Comparison of ENCODE assay signal across 30 mouse cellular contexts in the genomic region with DNA sequence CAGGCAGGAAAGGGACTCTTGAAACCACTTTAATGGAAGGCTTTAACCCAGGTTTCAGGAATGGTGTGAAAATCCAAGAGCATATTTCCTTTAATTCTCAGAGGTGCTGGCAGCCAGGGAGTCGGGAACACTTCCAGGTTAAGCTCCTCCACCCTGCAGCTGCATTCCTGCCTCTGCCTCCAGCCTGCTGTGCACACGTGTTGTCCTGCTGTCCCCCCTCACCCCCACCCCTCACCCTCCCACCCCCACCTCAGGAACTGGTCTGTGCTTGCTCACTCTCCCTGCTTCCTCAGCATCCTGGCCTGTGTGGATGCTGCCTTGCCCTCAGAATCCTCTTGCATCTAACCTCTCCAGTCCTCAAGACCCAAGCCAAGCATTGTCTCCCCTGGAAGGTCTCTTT. TPM values are rescaled to one million over a fixed set of nuclear protein-coding genes. Genes with fewer than 3 reads are reported as not detected.
A peak's percentile ranks its signal among the peaks of the same experiment; 100 is the strongest.
DNase-seq lines count a peak whose midpoint lies in the region; ATAC-seq lines count a peak whose summit lies in the region.
"Had no signal": no experiment of that assay in that cellular context is flagged by ENCODE, and none has a peak within 500 bp of the region (broad histone marks: within the 10 kb centered on the region; RNA-seq: fewer than 3 reads in every experiment).

No protein-coding gene starts in this region.

- WGBS in heart, embryonic 13.5 days = 10% methylated on average over 2 of the region's 2 CpGs
- 6% methylated on average over 2 of the region's 2 CpGs for WGBS in limb, embryonic 13.5 days
- WGBS in kidney, embryonic 16.5 days = 33% methylated on average over 2 of the region's 2 CpGs

- H3K36me3 ChIP-seq in heart, embryonic 13.5 days = no peaks in the 10 kb centered on the region
- H3K36me3 ChIP-seq in limb, embryonic 13.5 days = no peaks in the 10 kb centered on the region
- no peaks in the 10 kb centered on the region for H3K36me3 ChIP-seq in kidney, embryonic 16.5 days (ENCODE audit: insufficient read depth, low read length)
- H3K36me3 ChIP-seq: hindbrain, embryonic 12.5 days; kidney, embryonic 15.5 days; liver, embryonic 13.5 days; midbrain, embryonic 12.5 days had no signal

- H3K4me2 ChIP-seq in heart, embryonic 13.5 days = peak overlapping the region; percentile 52
- H3K4me2 ChIP-seq in limb, embryonic 13.5 days (replicated peaks) = no peak overlapping the region
- no peak overlapping the region for H3K4me2 ChIP-seq in kidney, embryonic 16.5 days (replicated peaks; ENCODE audit: low read depth, low read length)
- H3K4me2 ChIP-seq: forebrain, embryonic 13.5 days; hindbrain, embryonic 12.5 days; kidney, embryonic 15.5 days; liver, embryonic 13.5 days; midbrain, embryonic 12.5 days had no signal

- peak overlapping the region; percentile 29; the same call in 1 of the 2 replicates for H3K9ac ChIP-seq in heart, embryonic 13.5 days
- H3K9ac ChIP-seq in limb, embryonic 13.5 days = no peak overlapping the region
- H3K9ac ChIP-seq in kidney, embryonic 16.5 days (replicated peaks; ENCODE audit: low read length) = no peak overlapping the region
- H3K9ac ChIP-seq: forebrain, embryonic 13.5 days; hindbrain, embryonic 12.5 days; kidney, embryonic 15.5 days; liver, embryonic 13.5 days; midbrain, embryonic 12.5 days had no signal

- H3K27ac ChIP-seq in heart, embryonic 13.5 days (replicated peaks) = no peak overlapping the region
- H3K27ac ChIP-seq in limb, embryonic 13.5 days = peak overlapping the region; percentile 44; the same call in 1 of the 2 replicates
- H3K27ac ChIP-seq in kidney, embryonic 16.5 days (ENCODE audit: low read length) = no peak overlapping the region
- H3K27ac ChIP-seq: forebrain, embryonic 13.5 days; hindbrain, embryonic 12.5 days; kidney, embryonic 15.5 days; liver, embryonic 13.5 days; midbrain, embryonic 12.5 days had no signal

- ATAC-seq in heart, embryonic 13.5 days (ENCODE audit: extremely low read depth, insufficient number of reproducible peaks, low FRiP score, low TSS enrichment) = no peak
- ATAC-seq in limb, embryonic 13.5 days (ENCODE audit: low FRiP score, low read depth) = peak; percentile 35; the same call in 1 of the 2 replicates
- no peak for ATAC-seq in kidney, embryonic 16.5 days (ENCODE audit: low FRiP score, low TSS enrichment)
- ATAC-seq: forebrain, embryonic 13.5 days had no signal

- H3K4me1 ChIP-seq in heart, embryonic 13.5 days = peaks cover 27% of the 10 kb centered on the region
- peaks cover 30% of the 10 kb centered on the region for H3K4me1 ChIP-seq in limb, embryonic 13.5 days
- H3K4me1 ChIP-seq in kidney, embryonic 16.5 days (ENCODE audit: insufficient read depth, low read length) = peaks cover 14% of the 10 kb centered on the region
- H3K4me1 ChIP-seq: liver, embryonic 13.5 days had no signal

- no peak overlapping the region for H3K4me3 ChIP-seq in heart, embryonic 13.5 days
- no peak overlapping the region for H3K4me3 ChIP-seq in limb, embryonic 13.5 days
- no peak overlapping the region for H3K4me3 ChIP-seq in kidney, embryonic 16.5 days (ENCODE audit: low read length)
- H3K4me3 ChIP-seq: forebrain, embryonic 13.5 days; hindbrain, embryonic 12.5 days; kidney, embryonic 15.5 days; liver, embryonic 13.5 days; midbrain, embryonic 12.5 days had no signal

- peak; percentile 24 for DNase-seq in embryo, embryonic 11 days
- DNase-seq in embryo, embryonic 10 days (ENCODE audit: low spot score) = no peak
- DNase-seq in heart, adult 18-20 months = no peak
- DNase-seq in gastrocnemius, postnatal 10 days = peak; percentile 34
- no peak for DNase-seq in left cerebral cortex, postnatal 14 days (ENCODE audit: low spot score in 2 of 2)
- DNase-seq: adrenal gland, postnatal 10 days; cerebellum, adult 2 months; cerebellum, postnatal 25 days; heart, postnatal 14 days; kidney, adult 11 months; kidney, postnatal 4 days; layer of hippocampus, adult 9-11 months; liver, embryonic 13.5 days; lung, adult 2 months; lung, postnatal 14 days had no signal

- H3K9me3 ChIP-seq in heart, embryonic 13.5 days = no peaks in the 10 kb centered on the region
- no peaks in the 10 kb centered on the region for H3K9me3 ChIP-seq in limb, embryonic 13.5 days
- H3K9me3 ChIP-seq in kidney, embryonic 16.5 days (ENCODE audit: low read length) = no peaks in the 10 kb centered on the region; the same call in 1 of the 2 replicates
- H3K9me3 ChIP-seq: kidney, embryonic 15.5 days; liver, embryonic 13.5 days; midbrain, embryonic 12.5 days had no signal

- intact Hi-C loops in left cerebral cortex, postnatal 14 days (cut with DNase I) = no loop called here

- H3K27me3 ChIP-seq in heart, embryonic 13.5 days (replicated peaks) = peaks cover 55% of the 10 kb centered on the region
- H3K27me3 ChIP-seq in limb, embryonic 13.5 days = peaks cover 16% of the 10 kb centered on the region
- peaks cover 17% of the 10 kb centered on the region for H3K27me3 ChIP-seq in kidney, embryonic 16.5 days (ENCODE audit: insufficient read depth, low read length)

RNA-seq across cellular contexts. Expression of a gene that starts 25.7 kb away (rescaled TPM):
- 0.08 TPM in 1 of 2 replicates, not detected in the other for polyA plus RNA-seq in heart, embryonic 13.5 days (2015; fragmentation: Nextera tagmentation; extraction: Ambion mirVana)
- total RNA-seq in heart, adult 18-20 months (2021) = under 1 TPM; 0.10 to 0.13 TPM
- under 1 TPM in 1 of 2 experiments, not detected in 1; 0.11 TPM for total RNA-seq in gastrocnemius, postnatal 10 days (2021)
- not detected in 2 replicates for polyA plus RNA-seq in limb, embryonic 13.5 days (2015; fragmentation: Nextera tagmentation; extraction: Ambion mirVana)
- not detected in 2 replicates for polyA plus RNA-seq in kidney, embryonic 16.5 days (2015; fragmentation: Nextera tagmentation; extraction: Ambion mirVana)
- total RNA-seq in left cerebral cortex, postnatal 14 days (2021) = not detected
- total RNA-seq: granulocyte monocyte progenitor cell, adult 5-6 weeks; left cerebral cortex, adult 18-20 months; left cerebral cortex, postnatal 36 days; megakaryocyte, adult 5-6 weeks; monocyte, adult 5-6 weeks had no signal
- polyA plus RNA-seq: cerebellum, adult 2 months; forebrain, embryonic 13.5 days; hindbrain, embryonic 12.5 days; midbrain, embryonic 12.5 days; urinary bladder, adult 2 months had no signal

RNA-seq across cellular contexts. Expression of a gene that starts 41.4 kb away (rescaled TPM):
- 0.15 and 0.24 TPM in 2 replicates for polyA plus RNA-seq in heart, embryonic 13.5 days (2015; fragmentation: Nextera tagmentation; extraction: Ambion mirVana)
- total RNA-seq in heart, adult 18-20 months (2021) = under 1 TPM; 0.08 to 0.20 TPM
- total RNA-seq in gastrocnemius, postnatal 10 days (2021) = 1 to 10 TPM in 1 of 2 experiments, under 1 TPM in 1; 0.80 to 2.0 TPM
- polyA plus RNA-seq in limb, embryonic 13.5 days (2015; fragmentation: Nextera tagmentation; extraction: Ambion mirVana) = 0.87 and 1.1 TPM in 2 replicates
- polyA plus RNA-seq in kidney, embryonic 16.5 days (2015; fragmentation: Nextera tagmentation; extraction: Ambion mirVana) = 1.6 and 1.7 TPM in 2 replicates
- under 1 TPM in 1 of 2 experiments, not detected in 1; 0.07 TPM for total RNA-seq in left cerebral cortex, postnatal 14 days (2021)
- total RNA-seq: granulocyte monocyte progenitor cell, adult 5-6 weeks; left cerebral cortex, adult 18-20 months; left cerebral cortex, postnatal 36 days; megakaryocyte, adult 5-6 weeks; monocyte, adult 5-6 weeks; neutrophil, adult 5-6 weeks had no signal
- polyA plus RNA-seq: cerebellum, adult 2 months; liver, embryonic 13.5 days; small intestine, adult 2 months had no signal

Comparison
In these comparisons a context has a peak if more than half of its experiments do, and no peak if none do; other contexts are left out.
1. DNase-seq: peak in embryo, embryonic 11 days (single experiment) and gastrocnemius, postnatal 10 days (single experiment); none in embryo, embryonic 10 days (single experiment), heart, adult 18-20 months (0 of 2) and left cerebral cortex, postnatal 14 days (0 of 2).